Mouse (Mus musculus) intestine, postnatal 0 days (tissue): Measurements from ENCODE around the gene Lhpp. TPM values are rescaled to one million over a fixed set of nuclear protein-coding genes. Genes with fewer than 3 reads are reported as not detected.

ENCODE experiments used
- ATAC-seq: fragments of 200-750 bp; cut with Nextera tagmentation; 2 replicates; pipeline ENCODE4 v1.8.0; 2017; ENCODE audit warnings: mild to moderate bottlenecking, moderate TSS enrichment, moderate library complexity
- H3K27ac ChIP-seq: fragments of 300-500 bp; sonication (generic); 2 replicates; pipeline ENCODE4 v1.5.1; 2014; ENCODE audit warnings: mild to moderate bottlenecking, low read depth, low read length, moderate library complexity
- H3K27me3 ChIP-seq: fragments of 300-500 bp; sonication (generic); replicated peaks from 2 replicates; pipeline ENCODE4 v1.6.1; 2014; ENCODE audit warnings: low read length, mixed read lengths; ENCODE audit not compliant: control insufficient read depth, insufficient read depth
- H3K36me3 ChIP-seq: fragments of 300-500 bp; sonication (generic); 2 replicates; pipeline ENCODE4 v1.6.1; 2014; ENCODE audit warnings: mild to moderate bottlenecking, moderate library complexity; ENCODE audit not compliant: control insufficient read depth, insufficient read depth
- H3K4me1 ChIP-seq: fragments of 300-500 bp; sonication (generic); replicated peaks from 2 replicates; pipeline ENCODE4 v1.6.1; 2014; ENCODE audit warnings: antibody characterized with exemption, low read length, mixed read lengths; ENCODE audit not compliant: control insufficient read depth, insufficient read depth
- H3K4me2 ChIP-seq: fragments of 300-500 bp; sonication (generic); replicated peaks from 2 replicates; pipeline ENCODE4 v1.6.1; 2014; ENCODE audit warnings: low read depth, mild to moderate bottlenecking, moderate library complexity
- H3K4me3 ChIP-seq: fragments of 300-500 bp; sonication (generic); 2 replicates; pipeline ENCODE4 v1.5.1; 2014; ENCODE audit warnings: low read depth, low read length
- H3K9ac ChIP-seq: fragments of 300-500 bp; sonication (generic); 2 replicates; pipeline ENCODE4 v1.6.1; 2014; ENCODE audit warnings: mild to moderate bottlenecking, low read depth, low read length
- H3K9me3 ChIP-seq: fragments of 300-500 bp; sonication (generic); 2 replicates; pipeline ENCODE4 v1.6.1; 2016; ENCODE audit warnings: mixed run types; ENCODE audit not compliant: control insufficient read depth
- CTCF ChIP-seq: sonication (generic); IDR thresholded peaks from 2 replicates; pipeline ENCODE4 v1.5.1; 2016; ENCODE audit warnings: low read depth, mild to moderate bottlenecking, control low read depth, antibody characterized with exemption, moderate library complexity
- WGBS: fragments of 180-500 bp; shearing (Covaris S2); extraction: QIAGEN DNeasy Blood & Tissue Kit; methylation state at CpG from one replicate; pipeline ENCODE4 v1.1.7; 2014; 5-methylcytosine and 5-hydroxymethylcytosine counted together
- polyA plus RNA-seq: library from polyadenylated mRNA; unstranded; fragments of >200 nt; fragmentation: Nextera tagmentation; extraction: Ambion mirVana; gene quantifications from 2 replicates; pipeline ENCODE4 v1.2.1, GENCODE M21; 2015

Lhpp gene
- polyA plus RNA-seq, 1 experiment from 2014 or later, result 52.0 TPM

DNA sequence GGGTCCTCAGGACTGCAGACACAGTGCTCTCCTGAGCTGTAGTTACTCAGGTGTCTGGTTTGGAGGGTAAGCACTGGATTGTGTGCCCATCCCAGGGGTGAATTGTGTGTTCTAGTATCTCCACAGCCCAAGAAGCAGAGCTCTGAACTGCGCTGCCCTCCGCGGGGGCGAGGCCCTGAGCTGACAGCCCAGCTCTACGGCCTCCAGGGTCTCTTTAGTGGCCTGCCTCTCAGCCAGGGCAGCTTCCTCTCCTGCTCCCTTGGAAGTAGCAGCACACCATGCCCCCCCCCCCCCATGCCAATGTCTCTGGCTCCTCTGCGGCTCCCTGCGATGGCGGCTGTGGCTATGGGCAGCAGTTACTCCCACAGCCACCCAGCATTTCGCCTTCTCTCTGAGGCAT, 101.1 kb downstream of the Lhpp start:
- WGBS, result 60% methylated on average over 9 of the region's 9 CpGs
- Histone ChIP-seq H3K4me1 (0 out of 2 replicates have a peak, but pooled peaks cover 9% of the 10 kb centered on the region), H3K36me3 (peaks cover 37% of the 10 kb centered on the region), H3K27ac (peak overlapping the region; percentile 35; the same call in 1 of the 2 replicates), H3K4me2 (no peak overlapping the region), H3K4me3 (no peak overlapping the region), H3K9ac (no peak overlapping the region; the same call in 1 of the 2 replicates), H3K27me3 (no peaks in the 10 kb centered on the region), H3K9me3 (no peaks in the 10 kb centered on the region)
- no peak for ATAC-seq
- TF ChIP-seq CTCF, result no peak

DNA sequence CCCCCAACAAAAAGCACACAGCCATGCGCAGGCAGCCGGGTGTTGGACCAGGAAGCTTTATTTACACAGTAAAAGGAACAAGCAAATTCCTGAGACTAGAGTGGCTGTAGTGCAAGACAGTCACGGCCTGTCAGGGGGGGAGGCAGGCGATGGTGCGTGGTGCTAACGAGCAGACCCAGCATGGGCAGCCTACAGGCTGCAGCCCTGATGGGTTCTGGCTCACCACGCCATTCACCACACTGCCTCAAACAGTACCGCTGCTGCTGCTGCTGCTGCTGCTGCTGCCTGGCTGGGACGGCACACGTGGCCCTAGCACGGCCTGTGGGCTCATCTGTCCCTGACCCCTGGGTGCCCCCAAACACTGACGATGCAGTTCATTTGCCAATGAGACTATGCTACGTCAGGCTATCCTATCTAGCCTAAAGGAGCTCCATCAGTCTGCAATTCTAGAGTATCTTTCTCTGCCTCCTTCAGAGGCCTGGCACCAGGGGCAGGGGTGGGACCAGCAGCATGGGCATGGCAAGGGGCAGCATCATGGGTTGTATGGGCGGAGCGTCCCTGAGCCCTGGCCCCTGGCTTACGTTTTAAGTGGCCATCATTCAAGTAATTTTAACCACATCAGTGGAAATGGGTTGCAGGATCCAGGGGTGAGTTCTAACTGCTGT, 101.7 kb downstream of the Lhpp start:
- 38% methylated on average over 16 of the region's 16 CpGs for WGBS
- Histone ChIP-seq H3K4me2 (no peak overlapping the region), H3K9me3 (no peaks in the 10 kb centered on the region), H3K4me1 (0 out of 2 replicates have a peak, but pooled peaks cover 9% of the 10 kb centered on the region), H3K27ac (peak overlapping the region; percentile 35; the same call in 1 of the 2 replicates), H3K9ac (no peak overlapping the region; the same call in 1 of the 2 replicates), H3K36me3 (peaks cover 32% of the 10 kb centered on the region), H3K4me3 (no peak overlapping the region), H3K27me3 (no peaks in the 10 kb centered on the region)
- TF ChIP-seq CTCF, result no peak
- peak; percentile 23; the same call in 1 of the 2 replicates for ATAC-seq

DNA sequence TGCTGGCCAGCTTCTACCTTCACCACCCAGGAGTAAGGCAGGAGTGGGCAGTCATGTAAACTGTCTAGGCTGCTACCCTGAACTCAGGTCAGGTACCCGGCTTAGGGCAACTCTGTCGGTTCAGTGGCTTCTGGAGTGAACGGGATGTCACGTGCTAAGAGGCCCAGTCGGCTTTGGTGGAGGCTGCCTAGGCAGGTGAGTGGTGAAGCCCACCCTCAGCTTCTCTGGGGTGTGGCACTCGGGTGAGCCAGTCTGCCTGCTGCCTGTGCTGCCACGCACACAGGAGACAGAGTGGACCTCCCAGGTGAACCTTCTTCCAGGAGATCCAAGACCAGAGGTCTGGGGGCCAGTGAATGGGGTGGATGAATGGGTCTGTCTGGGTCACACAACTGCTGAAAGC, 102.5 kb downstream of the Lhpp start:
- peaks cover 32% of the 10 kb centered on the region for H3K36me3 ChIP-seq
- 0 out of 2 replicates have a peak, but pooled peaks cover 9% of the 10 kb centered on the region for H3K4me1 ChIP-seq
- no peaks in the 10 kb centered on the region for H3K9me3 ChIP-seq
- no peak overlapping the region for H3K27ac ChIP-seq
- H3K27me3 ChIP-seq, result no peaks in the 10 kb centered on the region
- no peak overlapping the region for H3K4me2 ChIP-seq
- no peak for TF ChIP-seq CTCF
- H3K9ac ChIP-seq, result no peak overlapping the region
- no peak for ATAC-seq
- no peak overlapping the region for H3K4me3 ChIP-seq
- 75% methylated on average over 7 of the region's 7 CpGs for WGBS

DNA sequence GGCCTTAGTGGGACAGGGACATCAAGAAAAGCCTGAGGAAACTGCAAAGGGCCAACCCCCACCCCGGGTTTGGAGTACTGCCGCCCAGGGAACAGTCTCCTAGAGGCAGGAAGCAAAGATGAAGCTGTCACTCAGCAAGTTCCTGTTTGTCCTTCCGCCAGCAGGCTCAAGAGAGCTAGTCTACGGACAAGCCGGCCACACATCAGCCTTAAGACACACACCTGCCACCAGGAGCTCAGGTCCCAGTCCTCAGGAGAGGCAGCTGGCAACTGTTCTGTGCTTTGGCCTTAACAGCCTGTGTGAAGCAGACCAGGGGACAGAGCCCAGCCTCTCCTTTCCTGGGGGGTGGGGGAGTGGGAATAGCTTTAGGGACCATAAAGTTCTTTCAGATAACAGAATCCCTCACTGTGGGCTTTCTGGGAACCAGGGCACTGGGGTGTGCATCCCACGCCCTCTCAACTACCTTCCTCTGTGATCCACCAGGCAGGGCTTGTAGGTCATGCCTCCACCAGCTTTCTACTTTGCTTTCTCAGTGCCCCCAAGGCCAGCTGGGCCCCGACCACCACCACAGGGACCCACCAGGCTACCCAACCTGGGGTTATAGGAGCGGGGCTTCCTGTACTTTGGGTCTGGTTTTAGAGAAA, 103.2 kb downstream of the Lhpp start:
- 42% methylated on average over 8 of the region's 8 CpGs for WGBS
- peak overlapping the region; percentile 43; the same call in 1 of the 2 replicates for H3K27ac ChIP-seq
- H3K4me1 ChIP-seq, result peaks cover 9% of the 10 kb centered on the region; the same call in 1 of the 2 replicates
- H3K9ac ChIP-seq, result no peak overlapping the region
- no peak for TF ChIP-seq CTCF
- H3K4me2 ChIP-seq, result no peak overlapping the region
- H3K4me3 ChIP-seq, result no peak overlapping the region
- no peaks in the 10 kb centered on the region for H3K27me3 ChIP-seq
- peaks cover 32% of the 10 kb centered on the region for H3K36me3 ChIP-seq
- no peaks in the 10 kb centered on the region for H3K9me3 ChIP-seq
- ATAC-seq, result no peak

DNA sequence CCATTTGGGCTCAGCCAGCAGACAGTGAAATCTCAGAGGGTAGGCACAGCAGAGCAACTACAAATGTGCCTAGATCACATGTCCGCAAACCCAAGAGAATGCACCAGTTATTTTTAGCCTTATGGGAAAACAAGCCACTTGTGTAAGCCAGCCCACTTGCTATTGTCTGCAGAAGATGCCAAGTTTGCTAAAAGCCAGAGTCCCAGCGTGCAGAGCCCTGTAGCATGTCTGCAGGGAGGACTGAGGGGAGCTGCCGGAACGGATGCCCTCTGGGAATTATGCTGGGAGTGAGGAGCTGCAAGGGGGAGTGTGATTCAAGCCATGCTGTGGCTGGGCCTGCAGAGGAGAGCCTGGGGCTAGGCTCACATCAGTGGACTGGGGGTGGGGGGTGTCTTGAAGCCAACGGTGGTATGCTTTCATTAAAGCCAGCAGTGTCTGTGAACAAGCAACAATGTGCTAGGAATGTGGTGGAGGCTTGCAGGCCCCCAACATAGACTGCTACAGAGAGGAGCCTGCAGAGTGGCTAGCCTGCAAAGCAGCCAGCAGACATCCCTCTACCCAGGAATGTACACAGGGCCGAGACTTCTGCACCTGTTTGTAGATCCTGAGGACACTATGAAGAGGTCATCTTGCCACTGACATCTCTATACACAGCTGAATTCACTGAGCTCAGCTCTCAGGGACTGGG, 103.9 kb downstream of the Lhpp start:
- no peak for TF ChIP-seq CTCF
- no peak for ATAC-seq
- peaks cover 12% of the 10 kb centered on the region for H3K4me1 ChIP-seq
- H3K9ac ChIP-seq, result no peak overlapping the region
- peak overlapping the region; percentile 43 for H3K27ac ChIP-seq
- WGBS, result 33% methylated on average over 6 of the region's 6 CpGs
- H3K9me3 ChIP-seq, result no peaks in the 10 kb centered on the region
- peaks cover 32% of the 10 kb centered on the region for H3K36me3 ChIP-seq
- H3K27me3 ChIP-seq, result no peaks in the 10 kb centered on the region
- no peak overlapping the region for H3K4me3 ChIP-seq
- no peak overlapping the region for H3K4me2 ChIP-seq

DNA sequence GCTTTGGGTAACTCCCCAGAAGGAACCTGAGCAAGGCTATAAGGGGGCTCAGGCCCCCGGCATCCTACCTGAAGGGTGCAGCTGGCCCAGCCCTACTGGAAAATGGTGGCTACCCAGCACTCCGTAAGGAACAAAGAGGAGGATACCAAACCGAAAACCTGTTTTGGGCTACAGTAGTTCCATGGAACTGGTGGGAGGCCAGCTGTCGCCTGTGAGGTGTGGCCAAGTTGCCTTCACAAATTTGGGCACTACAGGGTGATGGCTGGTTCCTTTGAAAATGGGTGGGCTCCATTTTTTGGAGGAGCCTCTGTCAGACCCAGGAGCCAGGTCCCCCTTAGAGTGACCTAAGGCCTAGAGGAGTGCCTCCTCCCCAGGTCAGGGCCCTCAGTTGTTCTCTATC, 104.8 kb downstream of the Lhpp start:
- TF ChIP-seq CTCF, result no peak
- Histone ChIP-seq H3K27me3 (no peaks in the 10 kb centered on the region), H3K27ac (no peak overlapping the region), H3K9ac (no peak overlapping the region), H3K9me3 (no peaks in the 10 kb centered on the region), H3K4me3 (no peak overlapping the region), H3K4me1 (peaks cover 12% of the 10 kb centered on the region), H3K4me2 (no peak overlapping the region), H3K36me3 (peaks cover 32% of the 10 kb centered on the region)
- WGBS, result 95% methylated on average over 4 of the region's 4 CpGs
- ATAC-seq, result no peak
